Mouse (Mus musculus) heart, embryonic 10.5 days (tissue): ENCODE measurements around the gene Apol8. TPM values are rescaled to one million over a fixed set of nuclear protein-coding genes. Genes with fewer than 3 reads are reported as not detected.

Source experiments
- DNase-seq: peaks from one replicate; pipeline ENCODE4 v3.0.0-alpha.2; 2017; ENCODE audit warnings: low spot score
- H3K27ac ChIP-seq: fragments of 300-500 bp; sonication (generic); 2 replicates; pipeline ENCODE4 v1.5.1; 2016; ENCODE audit warnings: mild to moderate bottlenecking
- H3K27me3 ChIP-seq: fragments of 300-500 bp; sonication (generic); 2 replicates; pipeline ENCODE4 v1.6.1; 2016; ENCODE audit warnings: mild to moderate bottlenecking; ENCODE audit not compliant: poor library complexity, insufficient read depth, severe bottlenecking
- H3K36me3 ChIP-seq: fragments of 300-500 bp; sonication (generic); 2 replicates; pipeline ENCODE4 v1.6.1; 2016; ENCODE audit warnings: mild to moderate bottlenecking, moderate library complexity
- H3K4me1 ChIP-seq: fragments of 300-500 bp; sonication (generic); 2 replicates; pipeline ENCODE4 v1.6.1; 2016; ENCODE audit warnings: mild to moderate bottlenecking
- H3K4me3 ChIP-seq: fragments of 300-500 bp; sonication (generic); 2 replicates; pipeline ENCODE4 v1.5.1; 2016; ENCODE audit warnings: mild to moderate bottlenecking, moderate library complexity
- H3K9me3 ChIP-seq: fragments of 300-500 bp; sonication (generic); 2 replicates; pipeline ENCODE4 v1.6.1; 2016; ENCODE audit warnings: mild to moderate bottlenecking, moderate library complexity
- WGBS: fragments of 180-500 bp; shearing (Covaris S2); methylation state at CpG from one replicate; pipeline ENCODE4 v1.1.7; 2016; 5-methylcytosine and 5-hydroxymethylcytosine counted together
- polyA plus RNA-seq: library from polyadenylated mRNA; unstranded; fragments of >200 nt; fragmentation: Nextera tagmentation; extraction: Ambion mirVana; gene quantifications from 2 replicates; pipeline ENCODE4 v1.2.1, GENCODE M21; 2016

The Apol8 gene
- polyA plus RNA-seq, 1 experiment from 2014 or later, result 0.16 TPM

DNA sequence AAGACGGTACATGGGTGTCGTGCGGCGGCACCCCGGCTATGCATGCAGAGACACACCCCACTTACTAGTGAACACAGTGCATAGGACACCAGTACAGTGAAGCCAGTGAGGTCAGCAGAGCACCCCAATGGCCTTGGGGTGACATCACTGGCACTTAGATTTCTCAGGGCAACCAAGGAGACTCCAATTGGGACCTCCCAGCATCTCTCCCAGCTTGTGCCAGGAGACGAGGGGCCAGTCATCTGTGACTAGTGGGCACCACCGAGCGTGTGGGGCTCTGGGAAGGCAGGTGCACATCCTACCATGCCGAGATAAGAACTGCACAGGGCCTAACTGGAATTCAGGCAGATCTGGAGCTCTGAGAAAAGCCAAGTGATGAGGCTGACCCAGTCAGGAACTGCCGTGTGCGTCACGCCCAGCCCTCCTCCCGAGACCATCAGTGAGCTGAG, 38.1 kb upstream of the Apol8 start:
- Histone ChIP-seq H3K27ac (peak overlapping the region; percentile 95), H3K4me1 (peaks cover 80% of the 10 kb centered on the region), H3K27me3 (no peaks in the 10 kb centered on the region), H3K36me3 (peaks cover 72% of the 10 kb centered on the region), H3K4me3 (no peak overlapping the region), H3K9me3 (no peaks in the 10 kb centered on the region)
- 83% methylated on average over 13 of the region's 13 CpGs for WGBS
- DNase-seq, result no peak

DNA sequence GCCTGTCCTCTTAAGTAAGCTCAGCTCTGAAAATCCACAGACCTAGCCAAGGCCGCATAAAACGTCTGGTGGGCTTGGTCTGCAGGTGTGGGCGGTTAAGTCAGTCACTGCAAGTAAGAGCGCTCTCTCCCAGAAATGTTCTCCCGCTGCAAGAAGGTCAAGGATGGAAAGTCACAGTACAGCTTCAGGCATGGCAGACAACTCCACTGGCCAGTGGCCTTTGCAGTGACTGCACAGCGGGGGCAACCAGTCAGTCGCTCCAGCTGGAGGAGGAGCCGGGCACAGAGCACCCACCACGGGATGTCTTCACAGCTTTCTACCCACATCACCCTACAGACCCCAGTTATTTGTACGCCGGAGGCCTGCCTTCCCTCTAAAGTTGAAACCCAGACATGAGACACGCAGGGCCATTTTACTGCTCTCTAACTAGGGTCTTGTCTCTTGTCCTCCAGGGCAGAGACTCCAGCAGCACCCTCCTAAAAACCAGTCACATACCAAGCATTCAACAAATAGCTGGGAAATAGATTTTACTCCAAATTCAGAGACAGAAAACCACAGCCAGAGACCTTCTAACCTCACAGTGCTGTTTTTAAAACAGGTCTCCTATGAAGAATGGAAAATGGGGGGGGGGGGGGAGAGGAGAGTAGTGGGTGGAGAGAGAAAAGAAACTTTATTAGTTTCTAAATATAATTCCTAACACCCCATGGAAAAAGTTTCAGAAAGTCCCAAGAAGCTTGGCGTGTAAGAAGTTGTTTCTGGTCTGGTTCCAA, 37.5 kb upstream of the Apol8 start:
- Histone ChIP-seq H3K9me3 (no peaks in the 10 kb centered on the region), H3K36me3 (peaks cover 79% of the 10 kb centered on the region), H3K4me1 (peaks cover 74% of the 10 kb centered on the region), H3K27ac (peak overlapping the region; percentile 95), H3K4me3 (no peak overlapping the region), H3K27me3 (no peaks in the 10 kb centered on the region)
- no peak for DNase-seq
- 85% methylated on average over 13 of the region's 13 CpGs for WGBS

DNA sequence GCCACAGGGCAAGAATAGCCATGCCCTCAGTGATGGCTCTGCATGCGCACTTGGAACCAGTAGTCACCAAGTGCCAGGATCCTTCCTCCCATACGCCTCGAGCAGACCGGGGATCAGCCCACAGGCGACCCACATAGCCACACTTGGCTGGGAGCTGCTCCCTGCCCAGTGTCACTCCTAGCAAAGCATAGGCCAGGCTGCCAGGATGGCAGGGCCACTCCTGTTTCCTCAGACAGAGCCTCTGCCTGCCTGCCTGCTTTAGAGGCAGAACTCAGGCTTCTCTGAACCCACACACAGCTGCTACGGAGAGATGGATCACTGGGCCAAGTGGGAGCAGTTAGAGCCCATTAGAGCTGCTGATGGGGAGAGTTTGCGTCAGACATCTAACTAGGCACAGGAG, 36.8 kb upstream of the Apol8 start:
- no peak for DNase-seq
- Histone ChIP-seq H3K4me3 (no peak overlapping the region), H3K27ac (peak overlapping the region; percentile 69), H3K36me3 (peaks cover 86% of the 10 kb centered on the region), H3K27me3 (no peaks in the 10 kb centered on the region), H3K4me1 (peaks cover 67% of the 10 kb centered on the region), H3K9me3 (no peaks in the 10 kb centered on the region)
- 92% methylated on average over 7 of the region's 7 CpGs for WGBS

DNA sequence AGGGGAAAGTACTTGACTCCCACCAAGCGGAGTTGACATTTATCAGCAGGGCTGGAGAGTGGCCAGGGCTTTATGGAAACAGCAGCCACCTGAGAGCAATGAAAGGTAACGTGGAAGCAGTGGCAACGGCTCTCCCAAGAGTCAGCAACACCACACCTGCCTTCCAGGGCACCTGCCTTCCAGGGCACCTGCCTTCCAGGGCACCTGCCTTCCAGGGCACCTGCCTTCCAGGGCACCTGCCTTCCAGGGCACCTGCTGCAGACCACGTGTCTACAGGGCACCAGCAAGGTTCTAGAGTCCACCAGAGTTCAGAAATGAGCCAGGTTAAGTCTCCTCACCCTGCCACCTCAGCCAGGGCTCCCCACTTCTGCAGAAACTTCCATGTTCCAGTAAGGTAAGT, 36.3 kb upstream of the Apol8 start:
- Histone ChIP-seq H3K4me3 (no peak overlapping the region), H3K27ac (peak overlapping the region; percentile 69), H3K9me3 (no peaks in the 10 kb centered on the region), H3K36me3 (peaks cover 91% of the 10 kb centered on the region), H3K27me3 (no peaks in the 10 kb centered on the region), H3K4me1 (peaks cover 62% of the 10 kb centered on the region)
- 85% methylated on average over 4 of the region's 4 CpGs for WGBS
- DNase-seq, result no peak

DNA sequence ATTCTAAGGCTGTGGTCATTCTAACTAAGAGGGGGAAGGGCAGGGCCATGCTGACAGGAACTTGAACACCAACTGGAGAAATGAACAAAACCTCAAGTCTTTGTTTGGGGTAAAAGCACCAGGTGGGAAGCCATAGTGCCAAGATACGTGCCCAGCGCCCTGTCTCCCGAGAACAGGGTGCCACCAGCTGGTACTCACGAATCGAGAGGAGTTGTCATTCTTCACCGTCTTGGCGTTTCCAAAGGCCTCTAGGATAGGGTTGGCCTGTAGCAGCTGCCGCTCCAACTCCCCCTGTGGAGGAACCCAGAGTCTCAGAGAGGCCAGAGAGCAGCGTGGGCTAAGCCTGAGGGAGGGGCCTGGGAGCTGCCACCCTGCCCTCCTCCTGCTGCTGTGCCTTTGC, 35.3 kb upstream of the Apol8 start:
- Histone ChIP-seq H3K4me3 (no peak overlapping the region), H3K4me1 (peaks cover 52% of the 10 kb centered on the region), H3K36me3 (peaks cover 96% of the 10 kb centered on the region), H3K27ac (no peak overlapping the region), H3K9me3 (no peaks in the 10 kb centered on the region), H3K27me3 (no peaks in the 10 kb centered on the region)
- WGBS, result 91% methylated on average over 9 of the region's 9 CpGs
- no peak for DNase-seq

DNA sequence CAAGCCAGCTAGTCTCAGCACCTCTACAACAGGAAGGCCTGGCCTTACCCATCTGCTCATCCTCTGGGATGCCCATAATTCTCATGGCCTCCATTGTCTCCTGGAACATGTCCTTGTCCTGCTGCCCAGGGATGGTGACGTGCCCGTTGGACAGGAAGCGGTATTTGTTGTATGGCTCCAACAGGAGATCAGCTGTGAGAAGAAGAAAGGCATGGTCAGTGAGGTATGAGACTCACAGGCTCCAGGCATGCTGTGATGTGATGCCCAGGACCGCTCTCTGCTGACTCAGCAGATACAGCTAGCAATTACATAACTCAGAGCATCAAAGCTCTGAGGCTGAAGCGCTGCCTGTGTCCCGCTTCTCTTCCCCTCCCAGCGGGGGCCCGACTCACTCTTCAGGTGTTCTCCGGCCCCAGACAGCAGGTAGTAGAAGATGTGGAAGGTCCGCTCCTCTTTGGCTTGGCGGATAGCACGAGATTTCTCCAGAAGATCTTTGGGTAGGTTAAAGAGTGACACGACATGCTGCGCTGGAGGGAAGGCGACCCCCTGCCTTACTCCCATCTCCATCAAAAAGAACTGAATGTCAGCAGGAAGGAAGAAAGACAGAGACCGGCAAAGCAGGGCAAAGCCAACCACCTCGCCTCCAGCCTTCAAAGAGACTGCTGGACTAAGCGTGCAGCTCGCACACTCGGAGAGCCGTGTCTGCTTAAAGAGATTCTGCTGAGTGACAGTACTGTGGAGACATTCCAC, 34.0 kb upstream of the Apol8 start:
- Histone ChIP-seq H3K36me3 (peaks cover 98% of the 10 kb centered on the region), H3K9me3 (no peaks in the 10 kb centered on the region)

DNA sequence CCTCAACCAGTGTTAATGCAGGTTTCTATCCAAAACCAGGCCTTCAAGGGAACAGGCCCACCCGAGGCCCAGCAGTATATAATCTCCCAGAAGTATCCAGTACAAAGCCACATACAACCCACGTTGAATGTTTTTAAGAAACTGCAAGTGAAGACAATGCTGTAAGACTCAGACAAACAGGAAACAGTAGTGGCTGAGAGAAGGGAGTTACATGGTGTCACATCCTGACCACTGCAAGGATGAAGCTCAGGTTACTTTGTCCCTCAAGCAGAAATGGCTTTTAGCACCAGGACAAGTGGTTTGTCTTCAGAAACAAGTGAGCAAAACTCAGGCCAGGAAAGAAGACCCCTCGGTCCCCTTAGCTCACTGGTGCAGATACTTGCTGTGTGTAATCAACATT, 32.4 kb upstream of the Apol8 start:
- H3K4me1 ChIP-seq, result peaks cover 27% of the 10 kb centered on the region
- no peak overlapping the region for H3K27ac ChIP-seq
- WGBS, result 78% methylated on average over 3 of the region's 3 CpGs
- H3K27me3 ChIP-seq, result no peaks in the 10 kb centered on the region
- H3K4me3 ChIP-seq, result no peak overlapping the region
- no peak for DNase-seq
- no peaks in the 10 kb centered on the region for H3K9me3 ChIP-seq
- H3K36me3 ChIP-seq, result peaks cover 100% of the 10 kb centered on the region

More for the DNA sequence above, 34.0 kb upstream of the Apol8 start:
- H3K4me1 ChIP-seq, result peaks cover 39% of the 10 kb centered on the region
- H3K27me3 ChIP-seq, result no peaks in the 10 kb centered on the region
- no peak overlapping the region for H3K4me3 ChIP-seq
- 85% methylated on average over 21 of the region's 21 CpGs for WGBS
- no peak for DNase-seq
- H3K27ac ChIP-seq, result no peak overlapping the region

DNA sequence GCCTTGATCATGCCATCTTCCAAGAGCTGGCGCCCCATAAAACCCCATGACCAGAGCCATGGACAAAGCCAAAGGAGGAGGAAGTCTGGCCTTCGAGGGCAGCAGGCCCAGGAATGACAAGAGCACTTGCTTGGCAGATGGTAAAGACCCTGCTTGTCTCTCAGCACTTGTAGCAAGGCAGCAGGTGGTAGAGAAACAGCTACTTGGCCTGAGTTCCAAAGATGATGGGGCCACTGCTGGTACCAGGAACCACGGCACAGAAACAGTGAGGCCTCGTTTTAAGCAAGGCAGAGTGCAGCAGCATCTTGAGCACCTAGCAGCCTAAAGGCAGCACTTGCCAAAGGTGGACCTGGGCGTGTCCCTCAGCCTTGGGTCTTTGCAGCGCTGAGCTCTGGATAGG, 31.6 kb upstream of the Apol8 start:
- Histone ChIP-seq H3K36me3 (peaks cover 100% of the 10 kb centered on the region), H3K4me1 (peaks cover 20% of the 10 kb centered on the region), H3K4me3 (no peak overlapping the region), H3K27me3 (no peaks in the 10 kb centered on the region), H3K9me3 (no peaks in the 10 kb centered on the region), H3K27ac (no peak overlapping the region)
- 90% methylated on average over 6 of the region's 6 CpGs for WGBS
- DNase-seq, result no peak

DNA sequence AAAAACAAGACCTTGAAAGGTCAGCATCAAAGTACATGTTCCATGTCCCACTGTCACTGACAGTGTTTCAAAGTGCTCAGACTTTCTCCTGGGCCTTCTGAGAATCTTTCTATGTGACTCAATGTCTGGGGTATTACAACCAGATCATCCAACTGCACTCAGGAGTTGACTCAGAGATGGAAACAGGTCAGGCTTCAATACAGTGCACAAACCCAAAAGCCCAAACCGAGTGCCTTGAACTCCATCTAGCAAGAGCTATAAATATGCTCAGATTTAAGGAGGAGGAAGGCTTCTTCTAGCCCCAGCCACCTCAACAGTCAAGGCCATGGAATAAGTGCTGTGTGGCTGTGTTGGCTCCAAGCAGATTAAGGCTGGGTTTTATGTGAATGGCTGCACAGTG, 29.0 kb upstream of the Apol8 start:
- Histone ChIP-seq H3K9me3 (no peaks in the 10 kb centered on the region), H3K27ac (no peak overlapping the region), H3K36me3 (peaks cover 100% of the 10 kb centered on the region), H3K27me3 (no peaks in the 10 kb centered on the region), H3K4me1 (peaks cover 11% of the 10 kb centered on the region; the same call in 1 of the 2 replicates), H3K4me3 (no peak overlapping the region)
- no peak for DNase-seq
- WGBS, result 83% methylated on average over 1 of the region's 1 CpGs

DNA sequence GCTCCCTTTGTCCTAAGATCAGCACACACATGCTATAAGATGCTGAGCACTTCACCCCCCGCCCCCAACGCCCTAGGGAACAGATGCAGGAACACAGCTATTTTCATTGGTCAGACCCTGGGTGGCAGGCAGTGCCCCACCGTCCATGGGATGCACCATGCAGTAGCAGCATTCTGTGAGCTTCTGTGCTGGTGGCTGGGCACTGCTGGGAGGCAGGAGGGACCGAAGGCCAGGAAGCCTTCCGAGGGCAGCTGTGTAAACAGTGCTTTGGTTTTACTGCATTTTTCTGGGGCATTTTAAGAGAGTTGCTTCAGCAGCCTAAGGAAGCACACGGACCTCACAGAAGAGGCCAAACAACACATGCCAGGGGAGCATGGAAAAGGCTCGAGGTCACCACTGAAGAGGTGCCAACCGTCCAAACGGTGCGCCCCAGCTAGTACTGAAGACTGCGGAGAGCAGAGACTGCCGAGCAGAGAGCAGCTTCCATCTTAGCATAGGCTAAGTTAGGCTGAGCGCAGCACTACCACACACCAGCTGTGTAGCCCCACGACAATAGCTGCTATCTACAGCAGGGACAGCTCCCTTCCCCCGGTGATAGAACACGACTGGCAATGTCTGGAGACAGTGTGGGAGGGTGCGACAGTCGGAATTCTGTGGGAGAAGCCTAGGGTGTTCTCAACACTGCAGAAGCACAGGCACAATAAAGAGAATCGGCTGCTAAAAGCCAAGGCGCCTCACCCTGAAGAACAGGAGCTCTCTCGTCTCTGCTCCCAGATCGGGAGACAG, 27.4 kb upstream of the Apol8 start:
- no peak overlapping the region for H3K27ac ChIP-seq
- no peak for DNase-seq
- 76% methylated on average over 22 of the region's 22 CpGs for WGBS

DNA sequence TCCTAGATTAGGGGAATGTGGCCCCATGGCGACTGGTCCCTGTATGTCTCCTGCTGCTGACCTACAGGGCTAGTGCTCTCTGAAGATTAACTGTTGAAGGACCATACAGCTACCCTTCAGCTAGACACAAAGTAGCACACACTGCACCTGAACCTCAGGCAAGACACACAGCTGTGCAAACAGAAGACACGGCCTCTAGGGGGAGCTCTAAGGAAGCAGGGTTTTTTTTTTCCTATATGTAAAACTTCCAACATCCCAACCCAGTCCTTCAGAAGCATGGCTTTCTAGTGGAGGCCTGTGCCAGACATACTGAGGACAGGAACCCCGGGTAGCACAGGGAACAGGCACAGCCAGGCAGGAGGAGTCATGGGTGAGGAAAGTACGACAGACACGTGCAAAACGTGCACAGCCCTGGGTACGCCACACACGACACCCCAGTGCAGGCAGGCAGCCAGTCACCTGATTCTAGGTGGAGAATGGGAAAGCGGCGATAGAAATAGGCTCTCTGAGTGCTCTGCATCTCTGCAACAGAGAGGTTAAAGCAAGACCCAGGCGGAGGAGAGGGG, 25.7 kb upstream of the Apol8 start:
- peaks cover 100% of the 10 kb centered on the region for H3K36me3 ChIP-seq
- H3K9me3 ChIP-seq, result no peaks in the 10 kb centered on the region
- peaks cover 6% of the 10 kb centered on the region; the same call in 1 of the 2 replicates for H3K4me1 ChIP-seq
- no peaks in the 10 kb centered on the region for H3K27me3 ChIP-seq
- no peak overlapping the region for H3K4me3 ChIP-seq
- DNase-seq, result no peak
- H3K27ac ChIP-seq, result no peak overlapping the region
- WGBS, result 77% methylated on average over 11 of the region's 11 CpGs

More for the DNA sequence above, 27.4 kb upstream of the Apol8 start:
- Histone ChIP-seq H3K4me1 (peaks cover 6% of the 10 kb centered on the region; the same call in 1 of the 2 replicates), H3K27me3 (no peaks in the 10 kb centered on the region), H3K4me3 (no peak overlapping the region), H3K9me3 (no peaks in the 10 kb centered on the region), H3K36me3 (peaks cover 100% of the 10 kb centered on the region)

DNA sequence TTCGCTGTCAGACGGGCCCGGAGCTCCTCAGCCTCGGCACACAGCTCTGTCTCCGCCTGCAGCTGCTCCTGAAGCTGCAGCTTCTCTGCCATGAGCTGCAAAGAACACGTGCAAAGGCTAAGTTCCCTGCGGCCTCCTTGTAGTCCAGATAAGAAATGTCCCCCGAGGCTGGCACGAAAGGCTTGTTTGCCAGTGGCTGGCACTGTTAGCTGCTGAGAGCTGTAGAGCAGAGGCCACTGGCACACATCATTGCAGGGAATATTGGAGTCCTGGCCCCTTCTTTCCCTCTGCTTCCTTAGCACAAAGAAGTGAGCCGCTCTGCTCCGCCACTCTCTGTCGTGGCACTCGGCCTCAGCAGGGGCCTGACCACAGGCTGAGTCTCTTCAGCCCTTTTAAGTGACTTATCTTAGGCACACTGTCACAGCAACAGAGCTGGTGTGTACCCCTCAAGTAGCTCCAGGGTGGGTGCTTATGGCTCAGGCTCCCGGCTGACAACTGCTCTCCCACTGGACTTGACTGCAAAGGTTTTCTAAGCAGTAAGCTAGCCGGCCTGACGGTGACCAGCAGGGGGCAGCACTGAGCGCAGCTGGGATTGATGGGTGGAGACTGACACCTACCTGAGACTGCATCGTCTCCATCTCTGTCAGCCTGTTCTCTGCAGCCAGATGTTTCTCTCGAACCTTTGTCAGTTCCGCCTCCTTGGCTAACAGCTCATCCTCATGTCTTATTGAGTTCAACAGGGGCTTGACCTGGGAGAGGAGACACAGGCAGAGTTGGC, 18.6 kb upstream of the Apol8 start:
- DNase-seq, result peak; percentile 90
- Histone ChIP-seq H3K9me3 (no peaks in the 10 kb centered on the region), H3K4me1 (no peaks in the 10 kb centered on the region; the same call in 1 of the 2 replicates), H3K36me3 (peaks cover 99% of the 10 kb centered on the region), H3K4me3 (no peak overlapping the region), H3K27me3 (no peaks in the 10 kb centered on the region), H3K27ac (0 out of 2 replicates have a peak overlapping the region, but pooled peaks have one; percentile 6)
- 68% methylated on average over 20 of the region's 20 CpGs for WGBS
